Mouse (Mus musculus) cerebellum, postnatal 36 days (tissue): ENCODE data around the gene Ssh1.

Source experiments
- DNase-seq, 2 experiments: peaks; one replicate each; pipeline ENCODE4 v3.0.0; 2021 to 2022; ENCODE audit warnings: mixed read lengths in 2 of 2

The Ssh1 gene

GRCm38 (mm10) chr5:113993487-113994465 lies at the start of gene Ssh1:
Gene Ssh1 (minus strand): TSS chr5:113993894.
- DNase-seq = peak; percentile 90 to 92

- DNase-seq = no peak
Observed at GRCm38 (mm10) chr5:114041327-114041930, 47.7 kb upstream of the Ssh1 start.

GRCm38 (mm10) chr5:114040911-114041310 lies 47.2 kb upstream of the Ssh1 start:
- DNase-seq = no peak

GRCm38 (mm10) chr5:114040508-114040907 lies 46.8 kb upstream of the Ssh1 start:
- DNase-seq = no peak

GRCm38 (mm10) chr5:114035111-114035510 lies 41.4 kb upstream of the Ssh1 start:
- DNase-seq = peak; percentile 48 to 51

GRCm38 (mm10) chr5:114034393-114034792 lies 40.7 kb upstream of the Ssh1 start:
- no peak for DNase-seq

GRCm38 (mm10) chr5:114032161-114032763 lies 38.6 kb upstream of the Ssh1 start:
- DNase-seq = no peak

- no peak for DNase-seq
Observed at GRCm38 (mm10) chr5:114030652-114031051, 37.0 kb upstream of the Ssh1 start.

GRCm38 (mm10) chr5:114028111-114028510 lies 34.4 kb upstream of the Ssh1 start:
- DNase-seq = peak; percentile 73 to 77

- peak in 1 of 2 experiments; percentile 30 for DNase-seq
Observed at GRCm38 (mm10) chr5:114027217-114027944, 33.7 kb upstream of the Ssh1 start.

- DNase-seq = no peak
Observed at GRCm38 (mm10) chr5:114024885-114025284, 31.2 kb upstream of the Ssh1 start.

GRCm38 (mm10) chr5:114024390-114024789 lies 30.7 kb upstream of the Ssh1 start:
- DNase-seq = no peak

GRCm38 (mm10) chr5:114015121-114015520 lies 21.4 kb upstream of the Ssh1 start:
- DNase-seq = no peak

GRCm38 (mm10) chr5:114009049-114009448 lies 15.4 kb upstream of the Ssh1 start:
- DNase-seq = no peak

GRCm38 (mm10) chr5:114007753-114008453 lies 14.2 kb upstream of the Ssh1 start:
- DNase-seq = no peak

- no peak for DNase-seq
Observed at GRCm38 (mm10) chr5:114006974-114007373, 13.3 kb upstream of the Ssh1 start.

- no peak for DNase-seq
Observed at GRCm38 (mm10) chr5:114005100-114005499, 11.4 kb upstream of the Ssh1 start.

- no peak for DNase-seq
Observed at GRCm38 (mm10) chr5:114004573-114004972, 10.9 kb upstream of the Ssh1 start.

GRCm38 (mm10) chr5:114003542-114003941 lies 9.8 kb upstream of the Ssh1 start, which contains the start of gene Dao:
Gene Dao (plus strand): TSS chr5:114003703.
- no peak for DNase-seq

GRCm38 (mm10) chr5:113999382-113999781 lies 5.7 kb upstream of the Ssh1 start:
- DNase-seq = no peak

GRCm38 (mm10) chr5:113996458-113996857 lies 2.8 kb upstream of the Ssh1 start:
- DNase-seq = no peak

- DNase-seq = peak; percentile 65 to 66
Observed at GRCm38 (mm10) chr5:113993031-113993486, 635 bp downstream of the Ssh1 start.
